Mouse (Mus musculus): ENCODE data around the gene Dock2. TPM values are rescaled to one million over a fixed set of nuclear protein-coding genes. Genes with fewer than 3 reads are reported as not detected.
"Not testable (repeated sequence)": the region's sequence is repeated elsewhere in the genome, so short reads cannot be mapped to it uniquely, and the experiment has no call there.

Gene Dock2
- polyA plus RNA-seq, 1 experiment from 2014 or later, result 0.93 TPM

GRCm38 (mm10) chr11:34228758-34229364 lies 554.8 kb downstream of the Dock2 start:
- ATAC-seq (replicated peaks; ENCODE audit: insufficient number of reproducible peaks, insufficient read depth, low FRiP score, low read depth), result peak; percentile 31; the same call in 1 of the 2 replicates
- Histone ChIP-seq H3K36me3 (no peaks in the 10 kb centered on the region), H3K9ac (no peak overlapping the region), H3K9me3 (replicated peaks) (no peaks in the 10 kb centered on the region), H3K4me1 (replicated peaks) (no peaks in the 10 kb centered on the region), H3K4me2 (no peak overlapping the region), H3K4me3 (no peak overlapping the region), H3K27me3 (no peaks in the 10 kb centered on the region), H3K27ac (no peak overlapping the region)
- WGBS, result 31% methylated on average over 6 of the region's 6 CpGs

DNA sequence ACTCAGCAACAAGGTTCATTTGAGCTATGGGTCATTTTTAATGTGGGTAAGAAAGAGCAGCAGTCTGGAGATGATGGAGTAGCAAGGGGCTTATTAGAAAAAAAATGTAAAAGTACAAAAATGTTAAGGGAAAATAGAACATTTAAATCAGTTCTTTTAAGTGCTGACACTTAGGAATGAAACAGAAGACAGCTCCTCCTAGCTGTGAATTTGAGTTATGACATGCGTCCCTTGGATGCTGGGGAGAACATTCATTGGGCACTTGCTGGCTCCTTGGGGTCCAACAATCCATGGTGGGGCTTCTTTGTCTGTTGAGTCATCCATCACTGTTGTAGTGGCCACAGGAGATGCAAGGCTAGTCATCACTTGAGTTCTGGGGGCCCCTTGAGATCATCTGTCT lies 556.5 kb downstream of the Dock2 start:
- 50% methylated on average over 1 of the region's 1 CpGs for WGBS
- H3K4me3 ChIP-seq, result no peak overlapping the region
- no peak overlapping the region for H3K9ac ChIP-seq
- H3K4me1 ChIP-seq (replicated peaks), result no peaks in the 10 kb centered on the region
- no peaks in the 10 kb centered on the region for H3K27me3 ChIP-seq
- H3K4me2 ChIP-seq, result no peak overlapping the region
- H3K27ac ChIP-seq, result no peak overlapping the region
- no peak for ATAC-seq (replicated peaks; ENCODE audit: insufficient number of reproducible peaks, insufficient read depth, low FRiP score, low read depth)
- no peaks in the 10 kb centered on the region for H3K9me3 ChIP-seq (replicated peaks)
- no peaks in the 10 kb centered on the region for H3K36me3 ChIP-seq

DNA sequence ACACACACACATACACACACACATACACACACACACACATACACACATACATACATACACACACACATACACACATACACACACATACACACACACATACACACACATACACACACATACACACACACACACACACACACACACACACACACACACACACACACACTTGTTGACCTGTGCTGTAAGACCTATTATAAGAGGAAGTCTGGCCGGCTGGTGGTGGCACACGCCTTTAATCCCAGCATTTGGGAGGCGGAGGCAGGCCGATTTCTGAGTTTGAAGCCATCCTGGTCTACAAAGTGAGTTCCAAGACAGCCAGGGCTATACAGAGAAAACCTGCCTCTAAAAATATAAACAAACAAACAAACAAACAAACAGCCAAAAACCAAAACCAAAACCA lies 563.1 kb downstream of the Dock2 start:
- H3K9ac ChIP-seq; H3K27me3 ChIP-seq; H3K4me3 ChIP-seq; H3K36me3 ChIP-seq; ATAC-seq (replicated peaks; ENCODE audit: insufficient number of reproducible peaks, insufficient read depth, low FRiP score, low read depth); H3K4me1 ChIP-seq (replicated peaks); H3K9me3 ChIP-seq (replicated peaks); H3K27ac ChIP-seq; H3K4me2 ChIP-seq: not testable (repeated sequence)
- 90% methylated on average over 4 of the region's 4 CpGs for WGBS

DNA sequence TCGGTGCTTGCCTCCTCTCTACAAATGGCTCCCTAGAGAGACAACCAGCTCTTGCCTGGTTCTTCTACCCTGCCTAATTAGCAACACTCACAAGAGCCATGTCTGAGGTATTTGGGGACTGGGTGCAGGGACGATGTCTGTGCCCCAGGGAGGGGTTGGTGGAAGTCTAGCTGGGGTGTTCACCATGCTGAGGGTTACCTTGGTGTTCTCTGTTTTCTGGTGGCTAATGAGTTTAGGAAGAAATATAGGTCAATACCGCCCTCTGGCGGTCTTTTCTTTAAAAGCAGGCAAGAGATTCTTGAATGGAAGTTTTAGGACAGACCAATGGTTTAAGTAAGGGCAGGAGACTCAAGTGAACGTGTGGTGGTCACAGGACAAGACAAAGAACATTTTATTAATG lies 570.8 kb downstream of the Dock2 start:
- H3K27ac ChIP-seq, result no peak overlapping the region
- H3K27me3 ChIP-seq, result no peaks in the 10 kb centered on the region
- no peaks in the 10 kb centered on the region for H3K36me3 ChIP-seq
- H3K4me2 ChIP-seq, result no peak overlapping the region
- ATAC-seq (replicated peaks; ENCODE audit: insufficient number of reproducible peaks, insufficient read depth, low FRiP score, low read depth), result no peak
- WGBS, result 19% methylated on average over 5 of the region's 5 CpGs
- no peaks in the 10 kb centered on the region for H3K9me3 ChIP-seq (replicated peaks)
- H3K9ac ChIP-seq, result no peak overlapping the region
- no peak overlapping the region for H3K4me3 ChIP-seq
- H3K4me1 ChIP-seq (replicated peaks), result no peaks in the 10 kb centered on the region

- no peaks in the 10 kb centered on the region for H3K9me3 ChIP-seq (replicated peaks)
- ATAC-seq (replicated peaks; ENCODE audit: insufficient number of reproducible peaks, insufficient read depth, low FRiP score, low read depth), result no peak
- no peaks in the 10 kb centered on the region for H3K27me3 ChIP-seq
- no peak within 1 kb of the TSS for H3K9ac ChIP-seq
- no peak within 1 kb of the TSS for H3K4me3 ChIP-seq
- no peaks in the 10 kb centered on the region for H3K4me1 ChIP-seq (replicated peaks)
- H3K36me3 ChIP-seq, result no peaks in the 10 kb centered on the region
- no peak within 1 kb of the TSS for H3K4me2 ChIP-seq
- no peak within 1 kb of the TSS for H3K27ac ChIP-seq
- WGBS, result 72% methylated on average over 10 of the region's 10 CpGs
These were observed 575.7 kb downstream of the Dock2 start, which contains the start of gene Foxi1 for GRCm38 (mm10) chr11:34207989-34208388. TSS of gene Foxi1 (minus strand) at chr11:34208089.

DNA sequence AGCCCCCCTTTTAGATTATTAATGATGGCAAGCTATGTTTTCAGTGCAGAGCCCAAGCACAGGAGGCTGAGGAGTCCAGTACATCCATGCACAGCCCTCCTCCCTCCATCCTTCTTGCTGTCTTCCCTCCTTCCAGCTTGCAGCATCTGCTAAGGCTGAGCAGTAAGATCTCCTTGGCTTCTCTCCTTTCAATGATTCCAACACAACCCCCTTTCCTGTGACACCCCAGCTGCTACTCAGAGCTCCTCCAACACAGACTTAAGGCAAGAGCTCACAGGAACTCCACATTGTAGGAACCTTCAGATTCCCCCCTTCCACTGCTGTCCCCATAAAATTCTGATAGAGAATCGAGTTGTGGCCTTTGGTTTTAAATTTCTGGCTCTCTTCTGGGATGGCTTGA lies 580.9 kb downstream of the Dock2 start:
- Histone ChIP-seq H3K27me3 (no peaks in the 10 kb centered on the region), H3K4me3 (no peak overlapping the region), H3K4me2 (no peak overlapping the region), H3K4me1 (replicated peaks) (no peaks in the 10 kb centered on the region), H3K9me3 (replicated peaks) (no peaks in the 10 kb centered on the region), H3K9ac (no peak overlapping the region), H3K27ac (no peak overlapping the region), H3K36me3 (no peaks in the 10 kb centered on the region)
- ATAC-seq (replicated peaks; ENCODE audit: insufficient number of reproducible peaks, insufficient read depth, low FRiP score, low read depth), result no peak
- WGBS, result 36% methylated on average over 1 of the region's 1 CpGs

- WGBS, result 86% methylated on average over 3 of the region's 3 CpGs
- Histone ChIP-seq H3K27ac (no peak overlapping the region), H3K4me1 (replicated peaks) (0 out of 2 replicates have a peak, but pooled peaks cover 7% of the 10 kb centered on the region), H3K4me3 (no peak overlapping the region), H3K36me3 (no peaks in the 10 kb centered on the region), H3K4me2 (no peak overlapping the region), H3K9ac (no peak overlapping the region), H3K27me3 (no peaks in the 10 kb centered on the region), H3K9me3 (replicated peaks) (no peaks in the 10 kb centered on the region)
- ATAC-seq (replicated peaks; ENCODE audit: insufficient number of reproducible peaks, insufficient read depth, low FRiP score, low read depth), result no peak
These were observed 588.5 kb downstream of the Dock2 start for GRCm38 (mm10) chr11:34195142-34195541.

GRCm38 (mm10) chr11:34194158-34194941 lies 589.3 kb downstream of the Dock2 start:
- Histone ChIP-seq H3K27ac (peak overlapping the region; percentile 42; the same call in 1 of the 2 replicates), H3K27me3 (no peaks in the 10 kb centered on the region), H3K4me2 (no peak overlapping the region), H3K9me3 (replicated peaks) (no peaks in the 10 kb centered on the region), H3K4me1 (replicated peaks) (0 out of 2 replicates have a peak, but pooled peaks cover 7% of the 10 kb centered on the region), H3K4me3 (no peak overlapping the region), H3K36me3 (no peaks in the 10 kb centered on the region), H3K9ac (no peak overlapping the region)
- 40% methylated on average over 9 of the region's 9 CpGs for WGBS
- ATAC-seq (replicated peaks; ENCODE audit: insufficient number of reproducible peaks, insufficient read depth, low FRiP score, low read depth), result no peak

- H3K4me3 ChIP-seq, result no peak overlapping the region
- peak overlapping the region; percentile 7; the same call in 1 of the 2 replicates for H3K27ac ChIP-seq
- no peak overlapping the region for H3K9ac ChIP-seq
- WGBS, result 44% methylated on average over 3 of the region's 3 CpGs
- no peaks in the 10 kb centered on the region for H3K27me3 ChIP-seq
- H3K4me1 ChIP-seq (replicated peaks), result 0 out of 2 replicates have a peak, but pooled peaks cover 7% of the 10 kb centered on the region
- no peak overlapping the region for H3K4me2 ChIP-seq
- H3K9me3 ChIP-seq (replicated peaks), result no peaks in the 10 kb centered on the region
- H3K36me3 ChIP-seq, result no peaks in the 10 kb centered on the region
- no peak for ATAC-seq (replicated peaks; ENCODE audit: insufficient number of reproducible peaks, insufficient read depth, low FRiP score, low read depth)
These were observed 590.0 kb downstream of the Dock2 start for GRCm38 (mm10) chr11:34193658-34194057.

- no peak for ATAC-seq (replicated peaks; ENCODE audit: insufficient number of reproducible peaks, insufficient read depth, low FRiP score, low read depth)
- Histone ChIP-seq H3K9me3 (replicated peaks) (no peaks in the 10 kb centered on the region), H3K27ac (no peak overlapping the region), H3K27me3 (no peaks in the 10 kb centered on the region), H3K9ac (no peak overlapping the region), H3K4me1 (replicated peaks) (peaks cover 14% of the 10 kb centered on the region), H3K4me3 (no peak overlapping the region), H3K36me3 (no peaks in the 10 kb centered on the region), H3K4me2 (no peak overlapping the region)
- 67% methylated on average over 2 of the region's 2 CpGs for WGBS
These were observed 599.4 kb downstream of the Dock2 start for GRCm38 (mm10) chr11:34184266-34184665.

GRCm38 (mm10) chr11:34181214-34182117 lies 602.2 kb downstream of the Dock2 start:
- Histone ChIP-seq H3K27me3 (no peaks in the 10 kb centered on the region), H3K4me1 (replicated peaks) (peaks cover 14% of the 10 kb centered on the region), H3K9me3 (replicated peaks) (no peaks in the 10 kb centered on the region), H3K36me3 (no peaks in the 10 kb centered on the region), H3K27ac (peak overlapping the region; percentile 60), H3K4me2 (peak overlapping the region; percentile 19; the same call in 1 of the 2 replicates), H3K9ac (no peak overlapping the region), H3K4me3 (no peak overlapping the region)
- ATAC-seq (replicated peaks; ENCODE audit: insufficient number of reproducible peaks, insufficient read depth, low FRiP score, low read depth), result peak; percentile 84
- 18% methylated on average over 8 of the region's 8 CpGs for WGBS

Data from heart, embryonic 15.5 days (tissue).